Mouse (Mus musculus) Patski (cell line): ENCODE measurements around the gene Gm3285. TPM values are rescaled to one million over a fixed set of nuclear protein-coding genes. Genes with fewer than 3 reads are reported as not detected.

Experiments
- ATAC-seq: fragments of 100-300 bp; one replicate; pipeline ENCODE4 v1.8.0; 2021
- CTCF ChIA-PET: fragments of 350-600 bp; sonication (Branson Sonifier 250); formaldehyde crosslinking; loops from one replicate; lab custom pipeline; 2022; ENCODE audit warnings: inconsistent platforms; lab: Charles Lee
- POLR2A ChIA-PET: fragments of 350-600 bp; sonication (Branson Sonifier 250); formaldehyde crosslinking; loops from one replicate; lab custom pipeline; 2022; ENCODE audit warnings: antibody characterized with exemption, inconsistent platforms; lab: Charles Lee
- DNase-seq: peaks from one replicate; pipeline ENCODE4 v3.0.0-alpha.2; 2011; ENCODE audit warnings: low read depth, low spot score
- H3K27me3 ChIP-seq: fragments of 371-371 bp; one replicate; pipeline ENCODE4 v1.5.1; 2021
- CTCF ChIP-seq: fragments of 100-300 bp; IDR thresholded peaks from one replicate; pipeline ENCODE4 v1.5.1; 2021
- in situ Hi-C: fragments of 300-500 bp; cut with MboI; formaldehyde crosslinking; loops from 3 replicates; pipeline ENCODE4 v1.11.1; 2018; ENCODE audit warnings: low pct_unique_long_range_greater_than_20kb, mixed read lengths
- polyA plus RNA-seq: library from polyadenylated mRNA; unstranded; gene quantifications from one replicate; pipeline ENCODE4 v1.2.3, GENCODE M21; 2021

Gm3285 gene
- polyA plus RNA-seq, 1 experiment from 2014 or later, result not detected

DNA sequence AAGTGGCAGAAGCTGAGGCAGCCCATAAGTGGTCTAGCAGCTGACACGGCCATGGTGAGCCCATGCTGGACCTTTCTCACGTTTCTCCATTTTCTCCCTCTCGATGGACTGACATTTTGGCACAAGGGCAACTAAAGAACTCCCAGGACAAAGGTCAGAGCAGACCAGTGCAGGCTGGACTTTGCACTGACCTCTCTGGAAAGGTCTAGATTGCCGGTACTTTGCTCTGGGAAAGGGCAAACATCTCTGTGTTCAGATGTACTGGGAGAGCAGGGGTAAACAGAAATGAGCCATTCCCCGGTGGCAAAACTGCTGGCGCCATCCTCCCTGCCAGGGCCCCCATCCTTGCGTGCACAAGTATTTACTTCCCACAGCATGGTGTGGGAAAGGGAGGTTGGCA is 38.4 kb downstream of the Gm3285 start:
- H3K27me3 ChIP-seq, result peaks cover 48% of the 10 kb centered on the region
- DNase-seq (no peak), ATAC-seq (no peak)
- ChIA-PET CTCF (no interaction called here), POLR2A (no interaction called here)
- no peak for TF ChIP-seq CTCF
- in situ Hi-C loops, result no loop called here

DNA sequence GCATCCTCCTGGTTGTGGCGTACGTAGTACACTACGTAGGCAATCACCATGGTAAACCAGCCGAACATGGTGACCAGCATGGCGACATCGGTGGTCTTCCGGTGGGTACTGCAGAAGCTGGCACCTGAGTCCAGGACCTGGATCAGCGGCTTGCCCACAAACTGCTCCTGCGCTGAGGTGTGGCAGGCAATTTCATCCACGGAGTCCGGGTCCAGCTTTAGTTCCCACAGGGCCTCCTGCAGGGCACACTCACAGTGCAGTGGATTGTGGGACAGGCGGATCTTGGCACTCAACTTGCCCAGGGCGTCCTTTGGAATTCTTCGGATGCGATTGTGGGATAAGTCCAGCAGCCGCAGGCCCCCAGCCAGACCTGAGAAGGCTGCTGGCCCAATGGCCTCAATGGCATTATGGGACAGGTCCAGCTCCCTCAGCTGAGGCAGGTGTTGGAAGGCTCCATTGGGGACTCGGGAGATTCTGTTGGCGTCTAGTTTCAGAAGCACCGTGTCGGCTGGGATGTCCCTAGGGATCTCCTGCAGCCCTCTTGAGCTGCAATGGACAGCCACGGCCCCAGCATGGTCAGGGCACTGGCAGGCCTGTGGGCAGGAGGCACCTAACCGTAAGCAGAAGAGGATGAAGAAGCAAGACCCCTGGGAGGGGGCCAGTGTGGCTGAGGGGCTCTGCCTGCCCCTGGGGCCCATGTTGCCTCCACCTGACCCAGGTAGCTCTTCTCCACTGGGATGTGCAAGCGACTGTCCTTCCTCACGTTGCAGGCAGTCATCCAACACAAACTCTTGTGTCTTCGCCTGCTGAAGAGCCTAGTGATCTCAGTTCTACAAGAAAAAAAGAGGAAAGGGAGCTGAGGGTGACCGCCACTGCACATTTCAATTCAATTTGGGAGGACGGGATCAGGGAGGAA is 39.4 kb downstream of the Gm3285 start:
- no peak for ATAC-seq
- ChIA-PET POLR2A (no interaction called here), CTCF (no interaction called here)
- H3K27me3 ChIP-seq, result peaks cover 41% of the 10 kb centered on the region
- no peak for TF ChIP-seq CTCF
- DNase-seq, result no peak
- in situ Hi-C loops, result no loop called here

DNA sequence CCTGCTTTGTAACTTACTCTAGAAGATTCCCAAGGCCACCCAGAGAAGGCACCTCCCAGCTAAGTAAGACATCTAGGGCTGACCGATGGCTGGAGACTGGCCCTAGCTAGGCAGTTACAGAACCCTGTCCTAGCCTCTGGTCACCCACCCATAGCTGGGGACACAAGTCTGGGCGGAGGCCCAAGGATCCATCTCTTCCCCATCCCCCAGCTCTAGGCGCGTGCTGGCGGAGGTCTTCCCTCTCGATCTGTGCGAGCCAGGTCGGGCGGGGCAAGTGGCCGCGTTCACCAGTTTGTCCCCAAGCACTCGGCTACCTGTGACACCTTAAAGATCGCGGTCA is 40.1 kb downstream of the Gm3285 start:
- ChIA-PET CTCF (no interaction called here), POLR2A (no interaction called here)
- no peak for TF ChIP-seq CTCF
- ATAC-seq (no peak), DNase-seq (no peak)
- peaks cover 37% of the 10 kb centered on the region for H3K27me3 ChIP-seq
- in situ Hi-C loops, result no loop called here

DNA sequence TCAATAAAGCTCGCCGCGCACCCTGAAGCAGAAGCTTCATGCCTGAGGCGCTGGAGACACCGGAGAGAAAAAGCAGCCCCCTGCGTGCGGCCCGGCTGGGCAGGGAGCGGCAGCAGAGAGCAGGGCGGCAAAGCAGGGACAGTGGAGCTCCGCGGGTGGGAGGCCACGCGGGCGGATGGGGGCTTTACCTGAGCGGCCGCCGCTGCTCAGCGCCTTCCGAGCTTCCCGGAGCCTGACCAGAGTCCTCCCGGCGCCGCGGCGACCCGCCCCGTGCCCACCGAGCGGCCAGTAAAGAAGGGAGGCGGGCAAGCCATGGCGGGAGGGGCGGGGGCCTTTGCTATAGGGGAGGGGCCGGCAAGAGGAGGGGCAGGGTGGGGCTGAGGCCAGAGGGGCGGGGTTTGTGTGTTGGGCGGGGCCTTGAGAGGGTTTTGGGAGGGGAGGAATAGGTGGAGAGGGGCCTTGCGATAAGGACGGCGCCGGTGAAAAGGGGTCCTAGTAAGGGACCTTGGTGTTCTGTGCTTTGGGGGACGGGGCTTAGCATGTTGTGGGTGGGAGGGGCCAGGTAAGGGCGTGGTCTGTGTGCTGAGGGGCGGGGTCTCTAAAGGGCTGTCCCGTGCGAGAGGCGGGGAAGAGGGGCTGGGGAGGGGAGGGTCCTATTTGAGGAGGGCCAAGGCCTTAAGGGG is 40.6 kb downstream of the Gm3285 start, which contains the start of gene Lrrc3:
Gene Lrrc3, minus strand, starts transcription at position 326 of the 683 bp plus-strand sequence.
- POLR2A ChIA-PET, result no interaction called here

DNA sequence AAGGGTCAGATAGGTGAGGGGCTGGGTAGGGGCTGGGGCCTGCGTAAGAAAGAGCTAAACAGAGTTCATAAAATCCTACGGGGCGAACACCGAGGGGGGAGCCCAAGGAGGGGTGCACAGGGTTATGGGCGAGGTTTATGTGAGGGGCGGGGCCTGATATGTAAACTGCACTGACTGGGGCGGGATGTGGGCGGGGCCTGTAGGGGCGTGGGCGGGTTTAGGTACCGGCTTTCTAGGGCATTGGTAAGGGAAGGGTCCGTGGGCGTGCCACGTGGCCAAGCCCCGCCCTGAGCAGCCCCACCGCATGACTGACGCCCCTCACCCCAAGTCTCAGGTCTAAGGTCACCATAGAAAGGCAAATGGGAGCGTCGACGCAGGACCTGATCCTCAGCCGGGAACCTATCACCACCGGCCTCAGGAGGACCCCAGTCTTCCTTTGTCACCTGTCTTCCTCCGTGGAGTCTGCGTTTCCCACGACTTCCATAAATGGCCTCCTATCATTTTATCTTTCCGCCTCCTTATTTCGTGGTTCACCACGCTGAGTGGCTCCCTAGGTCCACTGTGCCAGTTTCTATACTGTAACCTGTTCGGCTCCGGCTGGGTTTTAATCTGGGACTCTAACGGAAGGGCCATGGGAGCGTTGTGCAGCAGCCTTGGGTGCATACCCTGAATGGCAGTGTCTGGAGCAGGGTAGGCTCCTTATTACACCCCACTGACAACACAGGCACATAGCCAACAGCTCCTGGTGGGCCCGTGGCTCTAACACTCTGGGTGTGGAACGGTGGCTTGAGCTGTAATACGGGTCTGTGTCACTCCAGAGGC is 41.3 kb downstream of the Gm3285 start:
- no peak for ATAC-seq
- in situ Hi-C loops, result no loop called here
- H3K27me3 ChIP-seq, result peaks cover 32% of the 10 kb centered on the region
- POLR2A ChIA-PET, result no interaction called here
- CTCF ChIA-PET, result no interaction called here
- no peak for TF ChIP-seq CTCF
- DNase-seq, result no peak

More for the DNA sequence above, 40.6 kb downstream of the Gm3285 start, which contains the start of gene Lrrc3:
- in situ Hi-C loops, result no loop called here
- no peak for TF ChIP-seq CTCF
- CTCF ChIA-PET, result no interaction called here
- DNase-seq (no peak), ATAC-seq (no peak)
- peaks cover 34% of the 10 kb centered on the region for H3K27me3 ChIP-seq

Other genes starting within 250 kb of the Gm3285 start
- gene Ube2g2, start 239.7 kb upstream of the Gm3285 start, polyA plus RNA-seq, result 67.6 TPM
- gene Tspear, start 175.4 kb upstream of the Gm3285 start, polyA plus RNA-seq, result not detected
- not detected for gene Gm19402, start 171.2 kb upstream of the Gm3285 start, polyA plus RNA-seq
- not detected for gene Gm9508, start 164.7 kb upstream of the Gm3285 start, polyA plus RNA-seq
- not detected for gene Gm10272, start 155.3 kb upstream of the Gm3285 start, polyA plus RNA-seq
- not detected for gene Gm10024, start 150.5 kb upstream of the Gm3285 start, polyA plus RNA-seq
- not detected for gene Gm10142, start 146.2 kb upstream of the Gm3285 start, polyA plus RNA-seq
- gene Krtap12-1, start 141.4 kb upstream of the Gm3285 start, polyA plus RNA-seq, result not detected
- not detected for gene Gm10100, start 135.5 kb upstream of the Gm3285 start, polyA plus RNA-seq
- gene Gm18596, start 119.3 kb upstream of the Gm3285 start, polyA plus RNA-seq, result not detected
- not detected for gene Gm9736, start 110.6 kb upstream of the Gm3285 start, polyA plus RNA-seq
- gene Gm3233, start 102.3 kb upstream of the Gm3285 start, polyA plus RNA-seq, result not detected
- gene Gm3238, start 90.7 kb upstream of the Gm3285 start, polyA plus RNA-seq, result not detected
- not detected for gene Gm7138, start 85.0 kb upstream of the Gm3285 start, polyA plus RNA-seq
- gene Gm3250, start 79.4 kb upstream of the Gm3285 start, polyA plus RNA-seq, result not detected
- not detected for gene Gm7137, start 73.8 kb upstream of the Gm3285 start, polyA plus RNA-seq
- not detected for gene Gm9639, start 66.9 kb upstream of the Gm3285 start, polyA plus RNA-seq
- gene Gm19668, start 62.8 kb upstream of the Gm3285 start, polyA plus RNA-seq, result not detected
- gene Gm9507, start 50.1 kb upstream of the Gm3285 start, polyA plus RNA-seq, result not detected
- gene Gm2696, start 47.3 kb upstream of the Gm3285 start, polyA plus RNA-seq, result not detected
- not detected for gene Krtap10-4, start 34.9 kb upstream of the Gm3285 start, polyA plus RNA-seq
- gene Krtap10-10, start 26.0 kb upstream of the Gm3285 start, polyA plus RNA-seq, result not detected
- gene Gm36176, start 15.2 kb upstream of the Gm3285 start, polyA plus RNA-seq, result not detected
- gene Gm10318, start 9.1 kb upstream of the Gm3285 start, polyA plus RNA-seq, result not detected
- 0.01 TPM for gene Lrrc3, start 40.6 kb downstream of the Gm3285 start, polyA plus RNA-seq
- 0.21 TPM for gene Trpm2, start 108.6 kb downstream of the Gm3285 start, polyA plus RNA-seq
- 38.5 TPM for gene 1810043G02Rik, start 116.5 kb downstream of the Gm3285 start, polyA plus RNA-seq
- gene Pfkl, start 148.1 kb downstream of the Gm3285 start, polyA plus RNA-seq, result 131 TPM
- 0.26 TPM for gene Dnmt3l, start 180.0 kb downstream of the Gm3285 start, polyA plus RNA-seq
- gene Aire, start 181.6 kb downstream of the Gm3285 start, polyA plus RNA-seq, result 0.13 TPM
- gene Icosl, start 207.3 kb downstream of the Gm3285 start, polyA plus RNA-seq, result 3.7 TPM